Mouse (Mus musculus) lung, adult 2 months (tissue): ENCODE data around the gene Itgb1bp1. TPM values are rescaled to one million over a fixed set of nuclear protein-coding genes. Genes with fewer than 3 reads are reported as not detected.

ENCODE experiments used
- DNase-seq: peaks from one replicate; pipeline ENCODE4 v3.0.0; 2022
- H3K4me1 ChIP-seq: fragments of 200-500 bp; 2 replicates; pipeline ENCODE4 v1.6.1; 2011; ENCODE audit warnings: low read length; ENCODE audit not compliant: control insufficient read depth, insufficient read depth
- H3K4me3 ChIP-seq: fragments of 200-500 bp; replicated peaks from 2 replicates; pipeline ENCODE3; 2011; ENCODE audit warnings: low read depth, mild to moderate bottlenecking, control low read depth, low read length; ENCODE audit errors: extremely low read depth
- CTCF ChIP-seq: fragments of 200-500 bp; IDR thresholded peaks from 2 replicates; pipeline ENCODE4 v1.5.1; 2011; ENCODE audit warnings: mild to moderate bottlenecking, low read length, control low read depth; ENCODE audit not compliant: insufficient read depth
- POLR2A ChIP-seq: fragments of 200-500 bp; IDR thresholded peaks from 2 replicates; pipeline ENCODE4 v1.6.1; 2011; ENCODE audit warnings: low read depth, mild to moderate bottlenecking, control low read depth, low read length, borderline replicate concordance; ENCODE audit errors: extremely low read depth
- WGBS: fragments of 180-500 bp; shearing (Covaris S2); methylation state at CpG from one replicate; pipeline ENCODE4 v1.1.7; 2018; 5-methylcytosine and 5-hydroxymethylcytosine counted together
- polyA plus RNA-seq: library from polyadenylated mRNA; depleted of rRNA; stranded (reverse); fragments of >200 nt; gene quantifications from 2 replicates; pipeline ENCODE4 v1.2.3, GENCODE M21; 2012

Gene Itgb1bp1
- polyA plus RNA-seq, 1 experiment, result 14.0 TPM

GRCm38 (mm10) chr12:21227076-21227980 is 58.8 kb downstream of the Itgb1bp1 start:
- no peak overlapping the region for H3K4me3 ChIP-seq
- TF ChIP-seq CTCF (peak; percentile 20; the same call in 1 of the 2 replicates), POLR2A (no peak)
- H3K4me1 ChIP-seq, result peaks cover 30% of the 10 kb centered on the region
- DNase-seq, result peak; percentile 79
- WGBS, result 17% methylated on average over 6 of the region's 6 CpGs

GRCm38 (mm10) chr12:21226316-21226715 is 59.8 kb downstream of the Itgb1bp1 start:
- H3K4me3 ChIP-seq, result no peak overlapping the region
- DNase-seq, result no peak
- WGBS, result 66% methylated on average over 9 of the region's 9 CpGs
- TF ChIP-seq CTCF (no peak), POLR2A (no peak)
- H3K4me1 ChIP-seq, result peaks cover 30% of the 10 kb centered on the region

DNA sequence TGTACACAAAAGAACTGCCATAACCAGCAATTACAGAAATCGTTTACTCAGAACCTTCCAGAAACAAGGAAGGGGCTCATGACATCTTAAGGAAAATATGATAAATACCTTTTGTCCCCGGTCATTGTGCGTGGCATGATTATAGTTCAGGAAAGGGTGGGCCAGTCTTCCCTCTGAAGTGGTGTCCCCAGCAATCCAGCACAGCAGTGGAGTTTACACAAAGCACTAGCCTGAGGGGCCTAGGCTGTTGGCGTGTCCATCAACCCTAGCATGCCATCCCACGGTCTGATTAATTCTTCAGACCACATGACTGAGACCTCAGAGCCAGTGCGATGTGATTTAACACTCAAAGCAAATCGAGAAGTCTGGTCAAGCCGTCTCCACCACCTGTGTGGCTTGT is 60.7 kb downstream of the Itgb1bp1 start:
- no peak for TF ChIP-seq CTCF
- TF ChIP-seq POLR2A, result no peak
- DNase-seq, result no peak
- Histone ChIP-seq H3K4me3 (no peak overlapping the region), H3K4me1 (peaks cover 30% of the 10 kb centered on the region)
- 61% methylated on average over 8 of the region's 8 CpGs for WGBS

DNA sequence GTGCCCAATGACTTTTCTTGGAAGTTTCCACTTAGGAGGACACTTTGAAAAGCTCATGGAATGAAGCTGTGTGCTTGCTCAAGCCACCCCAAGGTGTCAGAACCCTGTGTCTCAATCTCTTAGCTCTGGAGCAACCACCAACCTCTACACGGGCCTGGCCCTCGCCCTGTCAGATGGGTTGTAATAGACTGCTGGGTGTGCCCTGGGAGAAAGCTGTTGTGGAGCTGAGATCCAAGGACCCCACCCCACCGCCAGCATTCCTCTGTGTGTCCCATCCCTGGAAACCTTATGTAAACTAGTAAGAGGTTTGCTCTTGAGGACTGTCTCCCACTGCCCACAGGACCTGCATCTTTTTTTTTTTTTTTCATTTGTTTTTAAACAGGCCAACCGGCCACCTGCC is 62.2 kb downstream of the Itgb1bp1 start:
- WGBS, result 53% methylated on average over 4 of the region's 4 CpGs
- Histone ChIP-seq H3K4me3 (no peak overlapping the region), H3K4me1 (peaks cover 29% of the 10 kb centered on the region)
- TF ChIP-seq CTCF, result no peak
- no peak for TF ChIP-seq POLR2A
- no peak for DNase-seq

GRCm38 (mm10) chr12:21220596-21220995 is 65.5 kb downstream of the Itgb1bp1 start:
- Histone ChIP-seq H3K4me1 (peaks cover 8% of the 10 kb centered on the region), H3K4me3 (no peak overlapping the region)
- 58% methylated on average over 1 of the region's 1 CpGs for WGBS
- no peak for DNase-seq
- TF ChIP-seq CTCF (no peak), POLR2A (no peak)

DNA sequence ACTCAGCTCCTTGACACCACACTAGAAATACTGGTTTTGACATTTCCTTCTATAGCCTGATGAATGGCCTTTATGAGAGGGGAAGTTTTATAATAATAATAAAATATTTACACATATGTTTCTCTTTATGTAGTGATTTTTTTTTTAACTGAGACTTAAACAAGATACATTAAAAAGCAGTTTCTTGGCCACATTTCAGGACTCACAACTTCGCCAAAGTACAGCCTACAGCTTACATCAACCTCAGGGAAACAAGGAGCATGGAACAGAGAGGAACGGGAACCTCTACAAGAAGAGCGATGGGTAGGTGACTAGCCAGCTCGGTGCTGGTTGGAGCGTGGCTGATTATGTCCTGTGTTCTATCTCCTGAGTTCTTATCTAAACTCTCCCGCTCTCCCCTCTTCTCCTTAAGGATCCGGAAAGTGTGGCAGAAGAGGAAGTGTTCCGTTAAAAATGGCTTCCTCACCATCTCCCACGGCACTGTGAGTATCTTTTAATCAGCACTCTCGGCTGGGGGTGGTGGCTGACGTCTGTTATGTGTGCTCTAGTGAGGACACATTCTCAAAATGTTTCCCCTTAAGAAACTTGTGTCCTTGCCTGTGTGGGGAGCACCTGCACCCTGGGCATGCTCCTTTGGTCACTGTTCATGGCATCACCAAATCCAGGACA is 68.2 kb downstream of the Itgb1bp1 start:
- 43% methylated on average over 11 of the region's 11 CpGs for WGBS
- H3K4me3 ChIP-seq, result no peak overlapping the region

GRCm38 (mm10) chr12:21214551-21215165 is 71.4 kb downstream of the Itgb1bp1 start:
- Histone ChIP-seq H3K4me3 (no peak overlapping the region), H3K4me1 (no peaks in the 10 kb centered on the region)
- no peak for DNase-seq
- TF ChIP-seq CTCF, result no peak
- TF ChIP-seq POLR2A, result no peak
- 90% methylated on average over 8 of the region's 8 CpGs for WGBS

More for the DNA sequence above, 68.2 kb downstream of the Itgb1bp1 start:
- H3K4me1 ChIP-seq, result no peaks in the 10 kb centered on the region
- no peak for TF ChIP-seq POLR2A
- TF ChIP-seq CTCF, result no peak
- DNase-seq, result no peak

DNA sequence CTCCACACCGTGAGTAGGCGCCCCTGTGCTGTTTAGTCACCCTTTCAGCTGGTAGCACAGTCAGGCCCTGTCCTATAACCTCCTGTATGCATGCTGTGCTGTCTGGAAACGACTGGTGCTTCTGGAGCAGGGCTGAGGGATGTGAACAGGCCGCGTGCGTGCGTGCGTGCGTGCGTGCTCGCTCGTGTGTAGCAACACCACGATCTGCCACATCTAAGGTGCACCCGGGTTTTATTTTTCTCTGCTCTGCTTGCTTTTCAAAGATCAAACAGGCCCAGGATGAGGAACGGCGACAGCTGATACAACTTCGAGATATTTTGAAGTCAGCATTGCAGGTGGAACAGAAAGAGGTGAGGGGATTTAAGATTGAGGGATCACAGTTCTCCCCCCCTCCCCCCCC is 73.2 kb downstream of the Itgb1bp1 start:
- WGBS, result 91% methylated on average over 17 of the region's 17 CpGs
- H3K4me1 ChIP-seq, result no peaks in the 10 kb centered on the region; the same call in 1 of the 2 replicates
- TF ChIP-seq POLR2A (no peak), CTCF (no peak)

GRCm38 (mm10) chr12:21209273-21209672 is 76.8 kb downstream of the Itgb1bp1 start:
- no peak for TF ChIP-seq CTCF
- no peak for TF ChIP-seq POLR2A
- WGBS, result 81% methylated on average over 10 of the region's 10 CpGs
- H3K4me3 ChIP-seq, result no peak overlapping the region
- peaks cover 5% of the 10 kb centered on the region for H3K4me1 ChIP-seq
- DNase-seq, result no peak

More for the DNA sequence above, 73.2 kb downstream of the Itgb1bp1 start:
- no peak for DNase-seq
- H3K4me3 ChIP-seq, result no peak overlapping the region
